Mouse (Mus musculus) cerebellum, postnatal 10 days (tissue): ENCODE results near the gene Homer2.

ENCODE experiments used
- DNase-seq, 2 experiments: peaks; one replicate each; pipeline ENCODE4 v3.0.0; 2021; ENCODE audit warnings: mixed read lengths in 2 of 2

Gene Homer2

GRCm38 (mm10) chr7:81557252-81557984, 149.9 kb downstream of the Homer2 start:
- DNase-seq: no peak

GRCm38 (mm10) chr7:81556839-81557238, 150.5 kb downstream of the Homer2 start:
- no peak for DNase-seq

- peak; percentile 73 to 79 for DNase-seq
Observed at GRCm38 (mm10) chr7:81554369-81554768, 153.0 kb downstream of the Homer2 start.

GRCm38 (mm10) chr7:81553589-81553988, 153.7 kb downstream of the Homer2 start:
- DNase-seq: no peak
